Mouse (Mus musculus) ES-E14 (cell line): ENCODE results near the gene Gtf2ird2.

ENCODE experiments used
- CHD2 ChIP-seq: IDR thresholded peaks from 2 replicates; pipeline ENCODE4 v1.6.1; 2014; ENCODE audit warnings: mild to moderate bottlenecking, low read depth, low read length, inconsistent platforms
- HCFC1 ChIP-seq: IDR thresholded peaks from 2 replicates; pipeline ENCODE4 v1.6.1; 2012; ENCODE audit warnings: low read length, inconsistent platforms, borderline replicate concordance; ENCODE audit not compliant: insufficient read depth
- MAFK ChIP-seq: IDR thresholded peaks from 2 replicates; pipeline ENCODE4 v1.6.1; 2014; ENCODE audit warnings: mild to moderate bottlenecking, low read depth, low read length, inconsistent platforms; ENCODE audit not compliant: insufficient read depth
- ZC3H11A ChIP-seq: IDR thresholded peaks from 2 replicates; pipeline ENCODE4 v1.6.1; 2012; ENCODE audit warnings: low read depth, mild to moderate bottlenecking, inconsistent platforms, low read length, borderline replicate concordance

DNA sequence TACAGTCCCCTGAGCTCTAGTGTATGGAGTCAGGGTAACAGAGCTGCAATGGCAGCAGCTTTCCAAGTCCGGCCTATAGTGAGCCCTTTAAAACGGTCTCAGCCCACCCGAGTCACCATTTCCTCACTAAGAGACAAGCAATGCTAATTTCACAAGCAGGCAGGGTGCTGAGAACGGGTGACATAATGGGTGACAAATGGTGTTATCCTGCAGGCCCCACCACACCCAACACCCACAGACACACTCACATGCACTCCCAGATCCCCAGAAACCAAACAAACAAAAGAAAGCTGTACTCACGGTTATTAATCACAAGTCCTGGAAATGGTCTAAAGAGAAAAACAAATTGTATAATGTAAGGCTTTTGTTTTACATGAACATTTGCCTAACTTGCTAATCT is 58.0 kb downstream of the Gtf2ird2 start:
- no peak for TF ChIP-seq MAFK
- no peak for TF ChIP-seq ZC3H11A
- TF ChIP-seq CHD2, result no peak
- no peak for TF ChIP-seq HCFC1
